Mouse (Mus musculus): ENCODE data around the gene Mmab. TPM values are rescaled to one million over a fixed set of nuclear protein-coding genes. Genes with fewer than 3 reads are reported as not detected.

Mmab gene
- polyA plus RNA-seq, 1 experiment: not detected

DNA sequence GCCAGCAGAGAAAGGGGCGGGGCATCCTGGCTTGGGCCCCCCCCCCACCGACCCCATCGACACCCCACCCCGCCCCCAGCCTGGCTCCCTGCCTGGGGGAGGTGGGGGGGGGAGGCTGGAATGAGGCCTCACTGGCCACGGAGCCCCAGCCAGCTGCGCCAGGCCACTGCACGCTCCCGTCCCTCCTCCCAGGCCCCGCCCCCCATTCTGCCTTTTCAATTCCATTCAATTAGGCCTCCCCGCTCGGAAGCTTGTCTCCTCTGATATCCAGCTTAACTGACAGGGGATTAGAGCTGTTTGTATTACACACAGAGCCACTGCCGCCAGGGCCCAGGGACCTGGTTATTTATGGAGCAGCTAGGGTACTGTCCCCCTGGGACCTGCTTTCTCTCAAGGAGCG is 23.6 kb upstream of the Mmab start:
- TF ChIP-seq CTCF (IDR thresholded peaks at IDR 0.05; ENCODE audit: insufficient read depth, low read depth, low read length) (no peak), POLR2A (IDR thresholded peaks at IDR 0.05; ENCODE audit: insufficient read depth, low read depth, low read length) (no peak)
- H3K27ac ChIP-seq (ENCODE audit: insufficient read depth, low read depth, low read length): peak overlapping the region; percentile 10; the same call in 1 of the 2 replicates
- H3K4me1 ChIP-seq (ENCODE audit: control insufficient read depth, insufficient read depth, low read length): peaks cover 27% of the 10 kb centered on the region
- no peak overlapping the region for H3K4me3 ChIP-seq (ENCODE audit: insufficient read depth, low read depth, low read length)
- WGBS: 25% methylated on average over 12 of the region's 13 CpGs

- Histone ChIP-seq H3K4me3 (ENCODE audit: insufficient read depth, low read depth, low read length) (no peak overlapping the region), H3K4me1 (ENCODE audit: control insufficient read depth, insufficient read depth, low read length) (peaks cover 27% of the 10 kb centered on the region), H3K27ac (ENCODE audit: insufficient read depth, low read depth, low read length) (no peak overlapping the region)
- TF ChIP-seq POLR2A (IDR thresholded peaks at IDR 0.05; ENCODE audit: insufficient read depth, low read depth, low read length): no peak
- TF ChIP-seq CTCF (IDR thresholded peaks at IDR 0.05; ENCODE audit: insufficient read depth, low read depth, low read length): no peak
- 52% methylated on average over 11 of the region's 11 CpGs for WGBS
Measured at GRCm38 (mm10) chr5:114467019-114467418, 23.2 kb upstream of the Mmab start.

- WGBS: 92% methylated on average over 7 of the region's 7 CpGs
- Histone ChIP-seq H3K4me1 (ENCODE audit: control insufficient read depth, insufficient read depth, low read length) (peaks cover 32% of the 10 kb centered on the region), H3K27ac (ENCODE audit: insufficient read depth, low read depth, low read length) (no peak overlapping the region), H3K4me3 (ENCODE audit: insufficient read depth, low read depth, low read length) (no peak overlapping the region)
- no peak for TF ChIP-seq CTCF (IDR thresholded peaks at IDR 0.05; ENCODE audit: insufficient read depth, low read depth, low read length)
- no peak for TF ChIP-seq POLR2A (IDR thresholded peaks at IDR 0.05; ENCODE audit: insufficient read depth, low read depth, low read length)
Measured at GRCm38 (mm10) chr5:114465641-114466040, 21.8 kb upstream of the Mmab start.

- Histone ChIP-seq H3K4me1 (ENCODE audit: control insufficient read depth, insufficient read depth, low read length) (peaks cover 36% of the 10 kb centered on the region), H3K27ac (ENCODE audit: insufficient read depth, low read depth, low read length) (no peak overlapping the region), H3K4me3 (ENCODE audit: insufficient read depth, low read depth, low read length) (no peak overlapping the region)
- TF ChIP-seq POLR2A (IDR thresholded peaks at IDR 0.05; ENCODE audit: insufficient read depth, low read depth, low read length) (no peak), CTCF (IDR thresholded peaks at IDR 0.05; ENCODE audit: insufficient read depth, low read depth, low read length) (no peak)
- 84% methylated on average over 2 of the region's 2 CpGs for WGBS
Measured at GRCm38 (mm10) chr5:114464561-114464960, 20.7 kb upstream of the Mmab start.

GRCm38 (mm10) chr5:114462067-114463040 is 18.5 kb upstream of the Mmab start:
- no peak overlapping the region for H3K4me3 ChIP-seq (ENCODE audit: insufficient read depth, low read depth, low read length)
- no peak for TF ChIP-seq CTCF (IDR thresholded peaks at IDR 0.05; ENCODE audit: insufficient read depth, low read depth, low read length)
- no peak for TF ChIP-seq POLR2A (IDR thresholded peaks at IDR 0.05; ENCODE audit: insufficient read depth, low read depth, low read length)
- 84% methylated on average over 24 of the region's 24 CpGs for WGBS

GRCm38 (mm10) chr5:114461238-114461637 is 17.4 kb upstream of the Mmab start:
- H3K4me3 ChIP-seq (ENCODE audit: insufficient read depth, low read depth, low read length): no peak overlapping the region
- peaks cover 24% of the 10 kb centered on the region for H3K4me1 ChIP-seq (ENCODE audit: control insufficient read depth, insufficient read depth, low read length)
- H3K27ac ChIP-seq (ENCODE audit: insufficient read depth, low read depth, low read length): no peak overlapping the region
- WGBS: 9% methylated on average over 7 of the region's 7 CpGs
- no peak for TF ChIP-seq POLR2A (IDR thresholded peaks at IDR 0.05; ENCODE audit: insufficient read depth, low read depth, low read length)
- TF ChIP-seq CTCF (IDR thresholded peaks at IDR 0.05; ENCODE audit: insufficient read depth, low read depth, low read length): peak; percentile 90

More at GRCm38 (mm10) chr5:114462067-114463040, 18.5 kb upstream of the Mmab start:
- H3K27ac ChIP-seq (ENCODE audit: insufficient read depth, low read depth, low read length): no peak overlapping the region
- H3K4me1 ChIP-seq (ENCODE audit: control insufficient read depth, insufficient read depth, low read length): peaks cover 29% of the 10 kb centered on the region

DNA sequence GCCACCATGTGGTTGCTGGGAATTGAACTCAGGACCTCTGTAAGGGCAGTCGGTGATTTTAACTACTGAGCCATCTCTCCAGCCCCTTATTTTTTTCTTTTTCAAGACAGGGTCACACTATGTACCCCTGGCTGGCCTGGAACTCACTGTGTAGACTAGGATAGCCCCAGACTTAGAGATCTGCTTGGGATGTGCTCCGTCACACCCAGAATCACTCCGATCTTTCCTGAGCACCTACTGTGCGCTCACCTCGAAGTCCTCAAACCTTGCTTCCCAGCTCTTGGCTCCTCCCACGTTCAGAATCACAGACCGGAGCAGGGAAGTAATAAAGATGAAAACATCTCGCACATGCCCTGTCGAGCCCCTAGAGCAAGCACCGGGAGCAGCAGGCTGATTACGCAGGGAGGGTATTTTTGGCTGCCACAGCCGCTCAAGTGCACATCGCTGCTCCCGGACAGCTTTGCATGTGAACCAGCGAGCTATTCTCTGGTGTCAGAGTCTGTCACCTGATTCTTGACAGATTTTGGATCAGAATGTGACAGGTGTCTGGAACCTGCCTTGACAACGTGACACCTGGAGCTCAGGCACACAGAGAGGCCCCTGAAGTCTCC is 13.2 kb upstream of the Mmab start:
- 65% methylated on average over 16 of the region's 16 CpGs for WGBS
- TF ChIP-seq POLR2A (IDR thresholded peaks at IDR 0.05; ENCODE audit: insufficient read depth, low read depth, low read length) (no peak), CTCF (IDR thresholded peaks at IDR 0.05; ENCODE audit: insufficient read depth, low read depth, low read length) (no peak)
- no peak overlapping the region for H3K4me3 ChIP-seq (ENCODE audit: insufficient read depth, low read depth, low read length)
- H3K4me1 ChIP-seq (ENCODE audit: control insufficient read depth, insufficient read depth, low read length): peaks cover 9% of the 10 kb centered on the region
- H3K27ac ChIP-seq (ENCODE audit: insufficient read depth, low read depth, low read length): no peak overlapping the region

DNA sequence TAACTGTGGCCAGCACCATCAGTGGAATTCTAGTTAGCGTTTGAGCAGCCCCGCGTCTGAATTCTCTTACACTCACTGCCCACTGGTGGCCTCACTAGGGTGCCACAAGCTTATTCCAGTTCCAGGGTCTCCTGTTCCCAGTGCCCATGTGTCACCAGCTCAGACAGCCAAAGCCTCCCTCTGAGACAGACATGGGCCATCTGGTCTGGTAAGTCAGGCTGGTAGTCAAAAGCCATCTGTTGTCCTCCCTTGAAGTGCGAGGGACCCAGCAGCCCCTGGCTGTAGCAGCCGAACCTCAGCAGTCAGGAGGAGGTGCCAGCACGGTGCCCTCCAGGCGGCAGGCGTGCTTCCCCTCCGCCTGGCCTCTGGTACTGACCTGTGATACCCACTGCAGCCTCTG is 12.4 kb upstream of the Mmab start:
- 84% methylated on average over 9 of the region's 9 CpGs for WGBS
- Histone ChIP-seq H3K4me1 (ENCODE audit: control insufficient read depth, insufficient read depth, low read length) (peaks cover 7% of the 10 kb centered on the region), H3K27ac (ENCODE audit: insufficient read depth, low read depth, low read length) (no peak overlapping the region), H3K4me3 (ENCODE audit: insufficient read depth, low read depth, low read length) (no peak overlapping the region)
- no peak for TF ChIP-seq POLR2A (IDR thresholded peaks at IDR 0.05; ENCODE audit: insufficient read depth, low read depth, low read length)
- no peak for TF ChIP-seq CTCF (IDR thresholded peaks at IDR 0.05; ENCODE audit: insufficient read depth, low read depth, low read length)

DNA sequence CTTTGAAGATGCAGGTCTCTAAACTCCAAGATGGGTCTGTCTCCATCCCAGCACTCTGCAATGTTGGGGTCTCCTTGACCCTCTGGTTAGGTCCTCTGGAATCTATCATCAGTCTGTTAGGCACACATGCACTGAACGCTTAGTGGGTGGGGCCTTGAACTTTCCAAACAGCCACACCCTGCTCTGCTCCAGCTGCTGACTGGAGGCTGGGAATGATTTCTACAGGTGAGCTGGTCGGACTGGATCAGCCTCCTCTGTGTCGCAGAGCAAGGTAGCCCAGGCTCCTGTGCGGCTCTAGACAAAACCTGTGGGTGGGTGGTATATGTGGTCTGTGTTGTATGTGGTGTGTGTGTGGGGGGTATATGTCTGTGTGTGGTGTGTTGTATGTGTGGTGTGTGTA is 5.2 kb upstream of the Mmab start:
- TF ChIP-seq POLR2A (IDR thresholded peaks at IDR 0.05; ENCODE audit: insufficient read depth, low read depth, low read length) (no peak), CTCF (IDR thresholded peaks at IDR 0.05; ENCODE audit: insufficient read depth, low read depth, low read length) (no peak)
- Histone ChIP-seq H3K27ac (ENCODE audit: insufficient read depth, low read depth, low read length) (no peak overlapping the region), H3K4me3 (ENCODE audit: insufficient read depth, low read depth, low read length) (no peak overlapping the region), H3K4me1 (ENCODE audit: control insufficient read depth, insufficient read depth, low read length) (0 out of 2 replicates have a peak, but pooled peaks cover 5% of the 10 kb centered on the region)
- 93% methylated on average over 4 of the region's 4 CpGs for WGBS

Data from olfactory bulb, adult 2 months (tissue).